Mouse (Mus musculus): ENCODE data around the gene St5.

DNA sequence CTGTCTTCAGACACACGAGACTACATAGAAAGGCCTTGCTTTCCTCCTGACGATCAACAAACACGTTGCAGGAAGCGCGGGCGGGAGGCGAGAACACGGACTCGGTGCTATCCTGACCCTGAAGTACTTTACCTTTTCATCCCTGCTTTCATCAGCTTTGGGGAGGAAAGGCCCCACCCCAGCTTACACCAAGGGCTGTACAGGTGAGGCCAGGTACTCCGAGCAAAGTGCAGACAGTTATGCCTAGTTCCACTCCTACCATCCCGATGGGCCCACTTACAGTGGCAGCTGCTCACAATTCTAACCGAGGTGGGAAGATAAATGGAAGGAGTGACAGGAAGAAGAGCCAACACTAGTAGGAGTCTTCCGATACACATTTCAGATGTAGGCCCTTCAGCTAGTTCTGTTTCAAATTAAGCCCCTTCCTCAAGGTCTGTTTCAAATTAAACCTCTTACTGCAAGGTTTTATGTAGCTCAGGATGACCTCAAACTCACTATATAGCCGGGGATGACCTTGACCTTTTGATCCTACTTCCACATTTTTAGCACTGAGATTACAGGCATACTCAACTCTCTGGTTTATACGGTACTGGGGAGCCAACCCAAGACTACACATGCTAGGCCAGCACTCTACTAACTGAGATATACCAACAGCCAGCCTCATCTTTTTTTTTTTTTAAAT is 69.9 kb downstream of the St5 start:
- TF ChIP-seq CTCF (conservative IDR thresholded peaks at IDR 0.05; ENCODE audit: insufficient read depth, insufficient read length, low read depth, low read length) (no peak), POLR2A (IDR thresholded peaks at IDR 0.05; ENCODE audit: low read depth, low read length) (no peak)

Data from kidney, adult 2 months (tissue).